Mouse (Mus musculus) hindbrain, embryonic 16.5 days (tissue): ENCODE measurements around the gene Klhl6. TPM values are rescaled to one million over a fixed set of nuclear protein-coding genes. Genes with fewer than 3 reads are reported as not detected.

Source experiments
- ATAC-seq: fragments of 200-750 bp; cut with Nextera tagmentation; 2 replicates; pipeline ENCODE4 v1.8.0; 2017; ENCODE audit warnings: moderate TSS enrichment, moderate library complexity
- H3K27ac ChIP-seq: fragments of 300-500 bp; sonication (generic); 2 replicates; pipeline ENCODE4 v1.5.1; 2014; ENCODE audit warnings: low read depth, mild to moderate bottlenecking, control low read depth, low read length, moderate library complexity
- H3K27me3 ChIP-seq: fragments of 300-500 bp; sonication (generic); replicated peaks from 2 replicates; pipeline ENCODE4 v1.6.1; 2014; ENCODE audit warnings: low read length; ENCODE audit not compliant: control insufficient read depth, insufficient read depth
- H3K36me3 ChIP-seq: fragments of 300-500 bp; sonication (generic); 2 replicates; pipeline ENCODE4 v1.6.1; 2014; ENCODE audit warnings: mild to moderate bottlenecking, low read length, moderate library complexity, mixed read lengths; ENCODE audit not compliant: control insufficient read depth, insufficient read depth
- H3K4me1 ChIP-seq: fragments of 300-500 bp; sonication (generic); 2 replicates; pipeline ENCODE4 v1.6.1; 2014; ENCODE audit warnings: low read depth, low read length; ENCODE audit not compliant: control insufficient read depth, insufficient read depth
- H3K4me2 ChIP-seq: fragments of 300-500 bp; sonication (generic); 2 replicates; pipeline ENCODE4 v1.6.1; 2014; ENCODE audit warnings: mild to moderate bottlenecking, low read length, control low read depth, moderate library complexity
- H3K4me3 ChIP-seq: fragments of 300-500 bp; sonication (generic); 2 replicates; pipeline ENCODE4 v1.5.1; 2014; ENCODE audit warnings: mild to moderate bottlenecking, low read length, control low read depth, moderate library complexity
- H3K9ac ChIP-seq: fragments of 300-500 bp; sonication (generic); 2 replicates; pipeline ENCODE4 v1.6.1; 2014; ENCODE audit warnings: low read depth, mild to moderate bottlenecking, control low read depth, low read length, moderate library complexity
- H3K9me3 ChIP-seq: fragments of 300-500 bp; sonication (generic); 2 replicates; pipeline ENCODE4 v1.6.1; 2014; ENCODE audit warnings: mild to moderate bottlenecking, low read length, moderate library complexity; ENCODE audit not compliant: control insufficient read depth
- WGBS: fragments of 180-500 bp; shearing (Covaris S2); extraction: QIAGEN DNeasy Blood & Tissue Kit; methylation state at CpG from one replicate; pipeline ENCODE4 v1.1.7; 2014; 5-methylcytosine and 5-hydroxymethylcytosine counted together
- polyA plus RNA-seq: library from polyadenylated mRNA; unstranded; fragments of >200 nt; fragmentation: Nextera tagmentation; extraction: Ambion mirVana; gene quantifications from 2 replicates; pipeline ENCODE4 v1.2.1, GENCODE M21; 2015

Klhl6 gene
- polyA plus RNA-seq, 1 experiment from 2014 or later = 4.0 TPM

GRCm38 (mm10) chr16:19907103-19907502, 75.7 kb downstream of the Klhl6 start:
- WGBS = 47% methylated on average over 2 of the region's 2 CpGs
- no peaks in the 10 kb centered on the region for H3K9me3 ChIP-seq
- ATAC-seq = no peak

GRCm38 (mm10) chr16:19904734-19905479, 77.9 kb downstream of the Klhl6 start:
- H3K4me3 ChIP-seq = no peak overlapping the region
- 44% methylated on average over 2 of the region's 2 CpGs for WGBS

More at GRCm38 (mm10) chr16:19907103-19907502, 75.7 kb downstream of the Klhl6 start:
- Histone ChIP-seq H3K9ac (no peak overlapping the region), H3K27ac (no peak overlapping the region), H3K4me3 (no peak overlapping the region), H3K4me2 (no peak overlapping the region), H3K27me3 (no peaks in the 10 kb centered on the region), H3K4me1 (no peaks in the 10 kb centered on the region), H3K36me3 (no peaks in the 10 kb centered on the region)

GRCm38 (mm10) chr16:19903792-19904191, 79.0 kb downstream of the Klhl6 start:
- no peaks in the 10 kb centered on the region for H3K9me3 ChIP-seq
- no peak overlapping the region for H3K4me2 ChIP-seq
- no peaks in the 10 kb centered on the region for H3K27me3 ChIP-seq
- 96% methylated on average over 1 of the region's 1 CpGs for WGBS
- no peak overlapping the region for H3K9ac ChIP-seq
- H3K27ac ChIP-seq = no peak overlapping the region
- H3K4me3 ChIP-seq = no peak overlapping the region
- H3K36me3 ChIP-seq = no peaks in the 10 kb centered on the region
- no peak for ATAC-seq
- H3K4me1 ChIP-seq = no peaks in the 10 kb centered on the region

More at GRCm38 (mm10) chr16:19904734-19905479, 77.9 kb downstream of the Klhl6 start:
- no peaks in the 10 kb centered on the region for H3K4me1 ChIP-seq
- H3K9me3 ChIP-seq = no peaks in the 10 kb centered on the region
- H3K27me3 ChIP-seq = no peaks in the 10 kb centered on the region
- no peak for ATAC-seq
- no peak overlapping the region for H3K4me2 ChIP-seq
- no peak overlapping the region for H3K27ac ChIP-seq
- H3K36me3 ChIP-seq = no peaks in the 10 kb centered on the region
- no peak overlapping the region for H3K9ac ChIP-seq

Other genes starting within 250 kb of the Klhl6 start
- gene B3gnt5, start 222.8 kb downstream of the Klhl6 start, polyA plus RNA-seq = 34.1 and 36.9 TPM in 2 replicates
- 35.8 and 39.5 TPM in 2 replicates for gene Klhl24, start 114.5 kb upstream of the Klhl6 start, polyA plus RNA-seq
- 16.5 and 20.6 TPM in 2 replicates for gene Yeats2, start 158.0 kb upstream of the Klhl6 start, polyA plus RNA-seq